Mouse (Mus musculus) heart, adult 2 months (tissue): ENCODE measurements at regions not wholly inside any gene's neighbourhood (a gene's known extent, or its start where the extent isn't known, plus 50 kb on each side); places are given as distances from the start of the nearest gene placed in this dataset.

Experiments used
- CTCF ChIP-seq: fragments of 200-600 bp; IDR thresholded peaks from 2 replicates; pipeline ENCODE4 v1.8.1; 2022; ENCODE audit warnings: antibody characterized with exemption, mild to moderate bottlenecking, moderate library complexity
- POLR2A ChIP-seq: fragments of 200-500 bp; IDR thresholded peaks from 2 replicates; pipeline ENCODE4 v1.6.1; 2011; ENCODE audit warnings: mild to moderate bottlenecking, low read depth, low read length, control low read depth; ENCODE audit not compliant: insufficient read depth

DNA sequence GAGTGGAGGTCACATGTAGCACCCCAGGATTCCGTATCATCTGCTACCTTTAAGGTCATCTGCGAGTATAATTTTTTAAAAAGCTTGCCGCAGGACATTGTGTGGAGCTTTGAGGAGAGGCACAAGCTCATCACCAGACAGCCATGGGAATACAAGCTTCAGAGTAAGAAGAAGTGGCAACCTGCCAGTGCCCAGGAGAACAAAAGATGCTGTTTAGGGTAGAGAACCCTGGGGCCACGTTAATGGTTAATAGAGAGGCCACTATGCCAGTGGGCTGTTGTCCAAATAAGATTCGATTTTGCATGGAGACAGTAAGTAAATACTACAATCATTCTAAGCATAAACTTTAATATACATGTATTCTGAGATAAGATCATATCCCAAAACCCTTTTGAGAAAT is 450.0 kb upstream of the Nrp1 start:
- TF ChIP-seq CTCF (no peak), POLR2A (no peak)
